Mouse (Mus musculus): ENCODE measurements around the gene Skil.

DNA sequence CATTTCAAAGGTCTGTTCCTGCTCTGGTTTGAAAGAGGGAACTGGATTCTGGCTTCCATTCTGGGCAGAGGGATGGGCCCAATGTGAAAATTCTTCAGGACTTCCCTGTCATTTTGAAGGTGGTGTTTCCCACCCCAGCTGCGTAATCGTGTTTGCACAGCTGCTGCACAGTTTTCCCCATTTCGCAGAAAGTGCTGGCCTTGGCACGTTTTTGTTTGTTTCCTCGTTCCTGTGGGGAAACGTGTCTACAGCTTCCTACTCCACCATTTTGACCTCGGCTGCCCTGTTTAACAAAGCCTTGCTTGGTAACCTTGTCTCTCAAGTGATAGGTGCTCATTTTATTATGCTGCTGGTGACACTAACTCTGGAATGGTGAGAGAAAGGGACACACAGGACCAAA, 39.8 kb downstream of the Skil start:
- no peak for TF ChIP-seq MXI1 (IDR thresholded peaks at IDR 0.05; ENCODE audit: low read depth, low read length)
- TF ChIP-seq CTCF (conservative IDR thresholded peaks at IDR 0.05 in 1 of 2, IDR thresholded peaks at IDR 0.05 in 1 of 2; ENCODE audit: low read depth in 2 of 2, low read length in 2 of 2) = no peak
- no peak for TF ChIP-seq ELF1 (IDR thresholded peaks at IDR 0.05; ENCODE audit: low read depth, low read length)
- no peak for TF ChIP-seq USF1 (IDR thresholded peaks at IDR 0.05; ENCODE audit: low read depth, low read length)
- TF ChIP-seq EP300 (IDR thresholded peaks at IDR 0.05; ENCODE audit: low read length) = no peak
- no peak for TF ChIP-seq CHD2 (IDR thresholded peaks at IDR 0.05; ENCODE audit: low read length)
- TF ChIP-seq NELFE (IDR thresholded peaks at IDR 0.05; ENCODE audit: low read depth, low read length) = no peak
- TF ChIP-seq CHD1 (IDR thresholded peaks at IDR 0.05; ENCODE audit: low read depth, low read length) = no peak
- no peak for TF ChIP-seq MEF2A (IDR thresholded peaks at IDR 0.05; ENCODE audit: borderline replicate concordance, low read depth, low read length)
- no peak for TF ChIP-seq ZKSCAN1 (IDR thresholded peaks at IDR 0.05; ENCODE audit: borderline replicate concordance, low read depth, low read length)
- no peak for TF ChIP-seq GABPA (IDR thresholded peaks at IDR 0.05; ENCODE audit: insufficient replicate concordance, low read depth, low read length)
- no peak for TF ChIP-seq MAZ (IDR thresholded peaks at IDR 0.05; ENCODE audit: low read depth, low read length)
- TF ChIP-seq POLR2AphosphoS2 (IDR thresholded peaks at IDR 0.05; ENCODE audit: low read depth, low read length) = no peak
